Comparison of ENCODE assay signal across 25 mouse cellular contexts in genomic region chr4:130912626-130913025, GRCm38 (mm10). TPM values are rescaled to one million over a fixed set of nuclear protein-coding genes. Genes with fewer than 3 reads are reported as not detected.
DNase-seq lines count a peak whose midpoint lies in the region; TF ChIP-seq lines count a peak whose summit lies in the region.
"Had no signal": no experiment of that assay in that cellular context is flagged by ENCODE, and none has a peak within 500 bp of the region (broad histone marks: within the 10 kb centered on the region; RNA-seq: fewer than 3 reads in every experiment).

No protein-coding gene starts in this region.

- in situ Hi-C loops in ES-E14 (cut with MboI; ENCODE audit: low sequenced_read_pairs in 2 of 2, unreplicated experiment in 2 of 2): no loop called here

- H3K4me1 ChIP-seq in spleen, adult 2 months (ENCODE audit: control insufficient read depth, insufficient read depth, insufficient read length): peaks cover 55% of the 10 kb centered on the region; the same call in 1 of the 2 replicates
- H3K4me1 ChIP-seq in ES-E14 (ENCODE audit: control insufficient read depth in 2 of 2, insufficient read depth in 2 of 2, low read length in 2 of 2, poor library complexity in 1 of 2): peaks cover 3 to 23% of the 10 kb centered on the region in 2 experiments; a peak in 3 of 4 replicates
- peaks cover 53% of the 10 kb centered on the region for H3K4me1 ChIP-seq in limb, embryonic 10.5 days
- peaks cover 42% of the 10 kb centered on the region for H3K4me1 ChIP-seq in midbrain, embryonic 10.5 days

- H3K36me3 ChIP-seq in spleen, adult 2 months (ENCODE audit: control insufficient read depth, insufficient read depth, low read length): peaks cover 6% of the 10 kb centered on the region; the same call in 1 of the 2 replicates
- no peaks in the 10 kb centered on the region for H3K36me3 ChIP-seq in ES-E14 (ENCODE audit: control insufficient read depth, insufficient read depth, low read length, poor library complexity, severe bottlenecking)
- H3K36me3 ChIP-seq in limb, embryonic 10.5 days: no peaks in the 10 kb centered on the region
- no peaks in the 10 kb centered on the region for H3K36me3 ChIP-seq in midbrain, embryonic 10.5 days
- H3K36me3 ChIP-seq: embryonic facial prominence, embryonic 10.5 days; limb, embryonic 13.5 days; neural tube, embryonic 13.5 days had no signal

- no peaks in the 10 kb centered on the region for H3K9me3 ChIP-seq in ES-E14 (ENCODE audit: control insufficient read depth, insufficient read depth, low read depth, low read length)
- no peaks in the 10 kb centered on the region for H3K9me3 ChIP-seq in limb, embryonic 10.5 days (replicated peaks)
- no peaks in the 10 kb centered on the region for H3K9me3 ChIP-seq in midbrain, embryonic 10.5 days (replicated peaks)
- H3K9me3 ChIP-seq: embryonic facial prominence, embryonic 10.5 days; limb, embryonic 13.5 days; neural tube, embryonic 13.5 days had no signal

- 38% methylated on average over 3 of the region's 3 CpGs for WGBS in spleen, adult 2 months
- 94% methylated on average over 3 of the region's 3 CpGs for WGBS in limb, embryonic 10.5 days
- 88% methylated on average over 3 of the region's 3 CpGs for WGBS in midbrain, embryonic 10.5 days

- TF ChIP-seq POLR2A in spleen, adult 2 months (IDR thresholded peaks at IDR 0.05; ENCODE audit: low read depth, low read length): no peak

- H3K27me3 ChIP-seq in spleen, adult 2 months (ENCODE audit: control insufficient read depth, insufficient read depth, low read length): no peaks in the 10 kb centered on the region
- H3K27me3 ChIP-seq in limb, embryonic 10.5 days (ENCODE audit: low read depth, poor library complexity, severe bottlenecking): peaks cover 13% of the 10 kb centered on the region; the same call in 1 of the 2 replicates
- no peaks in the 10 kb centered on the region for H3K27me3 ChIP-seq in midbrain, embryonic 10.5 days (ENCODE audit: low read depth, poor library complexity, severe bottlenecking)
- H3K27me3 ChIP-seq: limb, embryonic 13.5 days; neural tube, embryonic 13.5 days had no signal

- peak overlapping the region; percentile 71 for H3K27ac ChIP-seq in spleen, adult 2 months (ENCODE audit: insufficient read depth, low read length)
- H3K27ac ChIP-seq in ES-E14 (ENCODE audit: insufficient read depth, low read depth, low read length, poor library complexity, severe bottlenecking): peak overlapping the region; percentile 53; the same call in 1 of the 2 replicates
- peak overlapping the region; percentile 61; the same call in 1 of the 2 replicates for H3K27ac ChIP-seq in limb, embryonic 10.5 days
- no peak overlapping the region for H3K27ac ChIP-seq in midbrain, embryonic 10.5 days (replicated peaks)
- H3K27ac ChIP-seq: hindbrain, postnatal 0 days; limb, embryonic 13.5 days; neural tube, embryonic 13.5 days had no signal

- DNase-seq in spleen, adult 2 months (ENCODE audit: low read depth in 1 of 2, low spot score in 2 of 2): no peak
- no peak for DNase-seq in spleen, adult 18-20 months
- no peak for DNase-seq in ES-E14 (ENCODE audit: low read depth, low spot score)
- no peak for DNase-seq in limb, embryonic 10.5 days (ENCODE audit: low spot score)
- DNase-seq in midbrain, embryonic 10.5 days (ENCODE audit: low spot score): no peak
- no peak for DNase-seq in kidney, postnatal 4 days
- no peak for DNase-seq in cerebellum, adult 9-10 months
- DNase-seq: adrenal gland, postnatal 25 days; cerebellum, adult 11 months; cerebellum, postnatal 10 days; forebrain, postnatal 0 days; gastrocnemius, postnatal 14 days; kidney, postnatal 25 days; retina, postnatal 1 day; right cerebral cortex, postnatal 25 days had no signal

- peak overlapping the region; percentile 48; the same call in 1 of the 2 replicates for H3K9ac ChIP-seq in ES-E14 (ENCODE audit: insufficient read depth, low read depth, low read length, poor library complexity, severe bottlenecking)
- H3K9ac ChIP-seq: forebrain, postnatal 0 days; limb, embryonic 13.5 days; neural tube, embryonic 13.5 days had no signal

- TF ChIP-seq CTCF in spleen, adult 2 months (IDR thresholded peaks at IDR 0.05; ENCODE audit: extremely low read depth, insufficient read depth, insufficient read length, insufficient replicate concordance): no peak

- H3K4me3 ChIP-seq in spleen, adult 2 months (ENCODE audit: extremely low read depth, insufficient read depth, insufficient read length): peak overlapping the region; percentile 48; the same call in 1 of the 2 replicates
- peak overlapping the region; percentile 53 to 65; a peak in 2 of 4 replicates for H3K4me3 ChIP-seq in ES-E14 (ENCODE audit: insufficient read depth in 1 of 2, low read depth in 1 of 2, low read length in 2 of 2, poor library complexity in 1 of 2, severe bottlenecking in 1 of 2)
- no peak overlapping the region for H3K4me3 ChIP-seq in limb, embryonic 10.5 days
- no peak overlapping the region for H3K4me3 ChIP-seq in midbrain, embryonic 10.5 days
- H3K4me3 ChIP-seq: embryonic facial prominence, embryonic 10.5 days; limb, embryonic 13.5 days; myocyte; neural tube, embryonic 13.5 days had no signal

TF ChIP-seq in ES-E14, 5 proteins besides CTCF, POLR2A, EP300 and RAD21:
- TF ChIP-seq ZC3H11A (IDR thresholded peaks at IDR 0.05; ENCODE audit: borderline replicate concordance, low read depth, low read length): no peak
- no peak for TF ChIP-seq CHD2 (IDR thresholded peaks at IDR 0.05; ENCODE audit: low read depth, low read length)
- TF ChIP-seq MAFK (IDR thresholded peaks at IDR 0.05; ENCODE audit: insufficient read depth, low read depth, low read length): no peak
- TF ChIP-seq HCFC1 (IDR thresholded peaks at IDR 0.05; ENCODE audit: borderline replicate concordance, insufficient read depth, low read length): no peak
- no peak for TF ChIP-seq ZNF384 (IDR thresholded peaks at IDR 0.05; ENCODE audit: low read depth, low read length)

RNA-seq across cellular contexts. Expression of gene Laptm5, which starts 0.3 kb away (rescaled TPM):
- polyA plus RNA-seq in spleen, adult 2 months (2012; rRNA removed): 903 and 1,004 TPM in 2 replicates
- total RNA-seq in ES-E14 (2012; rRNA removed): 40.0 and 96.2 TPM in 2 replicates
- 10.5 and 15.4 TPM in 2 replicates for polyA plus RNA-seq in limb, embryonic 10.5 days (2016; fragmentation: Nextera tagmentation; extraction: Ambion mirVana)
- 16.7 and 22.9 TPM in 2 replicates for polyA plus RNA-seq in midbrain, embryonic 10.5 days (2016; fragmentation: Nextera tagmentation; extraction: Ambion mirVana)

RNA-seq across cellular contexts. Expression of gene Matn1, which starts 31.6 kb away (rescaled TPM):
- polyA plus RNA-seq in spleen, adult 2 months (2012; rRNA removed): 0.23 and 0.29 TPM in 2 replicates
- total RNA-seq in ES-E14 (2012; rRNA removed): 2.0 and 4.9 TPM in 2 replicates
- 0.23 TPM in 1 of 2 replicates, not detected in the other for polyA plus RNA-seq in limb, embryonic 10.5 days (2016; fragmentation: Nextera tagmentation; extraction: Ambion mirVana)
- polyA plus RNA-seq in midbrain, embryonic 10.5 days (2016; fragmentation: Nextera tagmentation; extraction: Ambion mirVana): not detected in 2 replicates
- total RNA-seq: adrenal gland, postnatal 25 days; gastrocnemius, postnatal 14 days; hematopoietic stem cell, adult 5-6 weeks; megakaryocyte-erythroid progenitor cell, adult 5-6 weeks had no signal
- polyA plus RNA-seq: embryonic facial prominence, embryonic 10.5 days; heart, embryonic 11.5 days; heart, postnatal 0 days; intestine, postnatal 0 days; myocyte had no signal

Comparison
In these comparisons a context has a peak if more than half of its experiments do, and no peak if none do; other contexts are left out.
1. H3K4me3 ChIP-seq: peak in spleen, adult 2 months (single experiment) and ES-E14 (2 of 2); none in limb, embryonic 10.5 days (single experiment) and midbrain, embryonic 10.5 days (single experiment).
2. RNA of gene Laptm5, which starts 0.3 kb away (polyA plus RNA-seq): 903 to 1,004 TPM in spleen, adult 2 months; 16.7 to 22.9 TPM in midbrain, embryonic 10.5 days and 10.5 to 15.4 TPM in limb, embryonic 10.5 days; every median in the first group is over 10 times any median in the second.